Mouse (Mus musculus) ES-E14 (cell line): ENCODE results near the gene Zfp609. TPM values are rescaled to one million over a fixed set of nuclear protein-coding genes. Genes with fewer than 3 reads are reported as not detected.

Experiments
- DNase-seq: peaks from one replicate; pipeline ENCODE4 v3.0.0-alpha.2; 2013; ENCODE audit warnings: low read depth, low spot score
- H3K27ac ChIP-seq: 2 replicates; pipeline ENCODE4 v1.5.1; 2012; ENCODE audit warnings: low read depth, mild to moderate bottlenecking, low read length, moderate library complexity, mixed read lengths; ENCODE audit not compliant: poor library complexity, insufficient read depth, severe bottlenecking
- H3K36me3 ChIP-seq: 2 replicates; pipeline ENCODE4 v1.6.1; 2012; ENCODE audit warnings: mild to moderate bottlenecking, low read length, moderate library complexity, mixed read lengths; ENCODE audit not compliant: control insufficient read depth, poor library complexity, insufficient read depth, severe bottlenecking
- H3K4me1 ChIP-seq, 2 experiments: fragments of 150-350 bp in 1 of 2; sonication (generic) in 1 of 2; 2 replicates each; pipeline ENCODE4 v1.6.1; 2012; ENCODE audit warnings: low read length in 2 of 2, mild to moderate bottlenecking in 1 of 2, mixed read lengths in 1 of 2; ENCODE audit not compliant: control insufficient read depth in 2 of 2, insufficient read depth in 2 of 2, poor library complexity in 1 of 2
- H3K4me3 ChIP-seq, 2 experiments: fragments of 150-350 bp in 1 of 2; sonication (generic) in 1 of 2; 2 replicates each; pipeline ENCODE4 v1.5.1; 2012; ENCODE audit warnings: low read length in 2 of 2, low read depth in 1 of 2, mild to moderate bottlenecking in 1 of 2, mixed read lengths in 1 of 2; ENCODE audit not compliant: insufficient read depth in 1 of 2, poor library complexity in 1 of 2, severe bottlenecking in 1 of 2
- H3K9ac ChIP-seq: 2 replicates; pipeline ENCODE4 v1.6.1; 2012; ENCODE audit warnings: low read depth, mild to moderate bottlenecking, low read length, mixed read lengths; ENCODE audit not compliant: poor library complexity, insufficient read depth, severe bottlenecking
- H3K9me3 ChIP-seq: fragments of 150-350 bp; sonication (generic); 2 replicates; pipeline ENCODE4 v1.6.1; 2012; ENCODE audit warnings: low read depth, mild to moderate bottlenecking, low read length; ENCODE audit not compliant: control insufficient read depth, insufficient read depth
- CHD2 ChIP-seq: IDR thresholded peaks from 2 replicates; pipeline ENCODE4 v1.6.1; 2014; ENCODE audit warnings: mild to moderate bottlenecking, low read depth, low read length, inconsistent platforms
- HCFC1 ChIP-seq: IDR thresholded peaks from 2 replicates; pipeline ENCODE4 v1.6.1; 2012; ENCODE audit warnings: low read length, inconsistent platforms, borderline replicate concordance; ENCODE audit not compliant: insufficient read depth
- MAFK ChIP-seq: IDR thresholded peaks from 2 replicates; pipeline ENCODE4 v1.6.1; 2014; ENCODE audit warnings: mild to moderate bottlenecking, low read depth, low read length, inconsistent platforms; ENCODE audit not compliant: insufficient read depth
- ZC3H11A ChIP-seq: IDR thresholded peaks from 2 replicates; pipeline ENCODE4 v1.6.1; 2012; ENCODE audit warnings: low read depth, mild to moderate bottlenecking, inconsistent platforms, low read length, borderline replicate concordance
- ZNF384 ChIP-seq: IDR thresholded peaks from 2 replicates; pipeline ENCODE4 v1.6.1; 2012; ENCODE audit warnings: low read depth, low read length, inconsistent platforms
- in situ Hi-C, 2 experiments: fragments of 600-800 bp; cut with MboI; formaldehyde crosslinking; loops; one replicate each; pipeline ENCODE4 v1.15.1; 2025; ENCODE audit warnings: low sequenced_read_pairs in 2 of 2, inconsistent platforms in 1 of 2; ENCODE audit not compliant: unreplicated experiment in 2 of 2
- total RNA-seq: library from RNA; depleted of rRNA; stranded (reverse); fragments of 300-350 nt; gene quantifications from 2 replicates; pipeline ENCODE4 v1.2.3, GENCODE M21; 2012

Zfp609 gene
- total RNA-seq, 1 experiment, result 9.9 TPM

GRCm38 (mm10) chr9:65741066-65741852 lies 86.1 kb downstream of the Zfp609 start:
- no peak for TF ChIP-seq ZNF384
- TF ChIP-seq HCFC1, result no peak
- TF ChIP-seq ZC3H11A, result no peak
- TF ChIP-seq CHD2, result no peak
- no peak for TF ChIP-seq MAFK
- Histone ChIP-seq H3K4me1 (no peaks in the 10 kb centered on the region), H3K36me3 (no peaks in the 10 kb centered on the region), H3K9ac (no peak overlapping the region), H3K9me3 (no peaks in the 10 kb centered on the region), H3K4me3 (no peak overlapping the region), H3K27ac (no peak overlapping the region)
- in situ Hi-C loops, result no loop called here
- DNase-seq, result no peak

- Histone ChIP-seq H3K9ac (no peak overlapping the region), H3K4me1 (no peaks in the 10 kb centered on the region), H3K4me3 (no peak overlapping the region), H3K36me3 (peaks cover 3% of the 10 kb centered on the region; the same call in 1 of the 2 replicates), H3K9me3 (no peaks in the 10 kb centered on the region), H3K27ac (no peak overlapping the region)
- in situ Hi-C loops, result no loop called here
- DNase-seq, result no peak
- TF ChIP-seq MAFK (no peak), CHD2 (no peak), ZC3H11A (no peak), ZNF384 (no peak), HCFC1 (no peak)
Measured at GRCm38 (mm10) chr9:65734931-65735330, 92.4 kb downstream of the Zfp609 start.

- Histone ChIP-seq H3K9ac (no peak overlapping the region), H3K4me1 (peaks cover 0 to 2% of the 10 kb centered on the region in 2 experiments; a peak in 1 of 4 replicates), H3K27ac (no peak overlapping the region), H3K36me3 (peaks cover 3% of the 10 kb centered on the region; the same call in 1 of the 2 replicates), H3K9me3 (no peaks in the 10 kb centered on the region), H3K4me3 (no peak overlapping the region)
- no peak for TF ChIP-seq HCFC1
- no peak for TF ChIP-seq MAFK
- TF ChIP-seq ZNF384, result no peak
- TF ChIP-seq CHD2, result no peak
- TF ChIP-seq ZC3H11A, result no peak
- no peak for DNase-seq
- in situ Hi-C loops, result no loop called here
Measured at GRCm38 (mm10) chr9:65728588-65728987, 98.8 kb downstream of the Zfp609 start.

GRCm38 (mm10) chr9:65727491-65727890 lies 99.9 kb downstream of the Zfp609 start:
- H3K36me3 ChIP-seq, result peaks cover 3% of the 10 kb centered on the region; the same call in 1 of the 2 replicates
- H3K9me3 ChIP-seq, result no peaks in the 10 kb centered on the region
- TF ChIP-seq MAFK, result no peak
- TF ChIP-seq ZNF384, result no peak
- TF ChIP-seq ZC3H11A, result no peak
- no peak for TF ChIP-seq HCFC1
- TF ChIP-seq CHD2, result no peak
- no peak overlapping the region for H3K9ac ChIP-seq
- no peak overlapping the region for H3K4me3 ChIP-seq
- in situ Hi-C loops, result no loop called here
- H3K4me1 ChIP-seq, result peaks cover 0 to 2% of the 10 kb centered on the region in 2 experiments; a peak in 1 of 4 replicates
- DNase-seq, result no peak
- H3K27ac ChIP-seq, result no peak overlapping the region

GRCm38 (mm10) chr9:65726431-65726830 lies 100.9 kb downstream of the Zfp609 start:
- Histone ChIP-seq H3K9me3 (no peaks in the 10 kb centered on the region), H3K36me3 (peaks cover 3% of the 10 kb centered on the region; the same call in 1 of the 2 replicates), H3K9ac (no peak overlapping the region), H3K27ac (no peak overlapping the region), H3K4me1 (peaks cover 0 to 6% of the 10 kb centered on the region in 2 experiments; a peak in 2 of 4 replicates), H3K4me3 (no peak overlapping the region)
- TF ChIP-seq MAFK, result no peak
- no peak for TF ChIP-seq HCFC1
- no peak for TF ChIP-seq ZNF384
- no peak for TF ChIP-seq ZC3H11A
- no peak for TF ChIP-seq CHD2
- no peak for DNase-seq
- in situ Hi-C loops, result no loop called here
